Mouse (Mus musculus) G1E (cell line): ENCODE data around the gene Pitpna.

ENCODE experiments used
- CTCF ChIP-seq: IDR thresholded peaks from 2 replicates; pipeline ENCODE4 v1.5.1; 2012; ENCODE audit warnings: low read depth, low read length, inconsistent platforms, mixed read lengths
- GATA2 ChIP-seq: IDR thresholded peaks from 2 replicates; pipeline ENCODE4 v1.6.1; 2012; ENCODE audit warnings: low read depth, low read length, inconsistent platforms, borderline replicate concordance

GRCm38 (mm10) chr11:75652942-75653684 lies 65.2 kb downstream of the Pitpna start:
- TF ChIP-seq CTCF (no peak), GATA2 (no peak)
